Mouse (Mus musculus): ENCODE data around the gene Col9a1. TPM values are rescaled to one million over a fixed set of nuclear protein-coding genes. Genes with fewer than 3 reads are reported as not detected.

The Col9a1 gene
- polyA plus RNA-seq, 1 experiment from 2014 or later, result 80.8 TPM

GRCm38 (mm10) chr1:24226941-24227711 lies 49.7 kb downstream of the Col9a1 start:
- Histone ChIP-seq H3K4me3 (ENCODE audit: low read depth, low read length) (no peak overlapping the region), H3K4me2 (ENCODE audit: low read depth, severe bottlenecking) (no peak overlapping the region), H3K36me3 (ENCODE audit: control insufficient read depth, insufficient read depth, low read length) (no peaks in the 10 kb centered on the region; the same call in 1 of the 2 replicates), H3K27me3 (ENCODE audit: control insufficient read depth, insufficient read depth, low read length) (no peaks in the 10 kb centered on the region), H3K9me3 (ENCODE audit: control insufficient read depth, low read length) (no peaks in the 10 kb centered on the region), H3K27ac (replicated peaks; ENCODE audit: low read depth, low read length) (no peak overlapping the region), H3K9ac (ENCODE audit: low read length) (no peak overlapping the region), H3K4me1 (ENCODE audit: control insufficient read depth, insufficient read depth, low read length) (0 out of 2 replicates have a peak, but pooled peaks cover 2% of the 10 kb centered on the region)
- 87% methylated on average over 6 of the region's 6 CpGs for WGBS
- no peak for ATAC-seq (ENCODE audit: insufficient number of reproducible peaks, low FRiP score, low TSS enrichment, low read depth)
- DNase-seq (ENCODE audit: low spot score), result no peak

- 82% methylated on average over 1 of the region's 1 CpGs for WGBS
- no peak for ATAC-seq (ENCODE audit: insufficient number of reproducible peaks, low FRiP score, low TSS enrichment, low read depth)
- Histone ChIP-seq H3K27ac (replicated peaks; ENCODE audit: low read depth, low read length) (no peak overlapping the region), H3K36me3 (ENCODE audit: control insufficient read depth, insufficient read depth, low read length) (no peaks in the 10 kb centered on the region; the same call in 1 of the 2 replicates), H3K9me3 (ENCODE audit: control insufficient read depth, low read length) (no peaks in the 10 kb centered on the region), H3K9ac (ENCODE audit: low read length) (no peak overlapping the region), H3K4me1 (ENCODE audit: control insufficient read depth, insufficient read depth, low read length) (0 out of 2 replicates have a peak, but pooled peaks cover 2% of the 10 kb centered on the region), H3K4me3 (ENCODE audit: low read depth, low read length) (no peak overlapping the region), H3K4me2 (ENCODE audit: low read depth, severe bottlenecking) (no peak overlapping the region), H3K27me3 (ENCODE audit: control insufficient read depth, insufficient read depth, low read length) (no peaks in the 10 kb centered on the region)
- no peak for DNase-seq (ENCODE audit: low spot score)
Observed at GRCm38 (mm10) chr1:24229552-24229951, 52.1 kb downstream of the Col9a1 start.

- no peak overlapping the region for H3K9ac ChIP-seq (ENCODE audit: low read length)
- no peak overlapping the region for H3K4me3 ChIP-seq (ENCODE audit: low read depth, low read length)
- 0 out of 2 replicates have a peak, but pooled peaks cover 2% of the 10 kb centered on the region for H3K4me1 ChIP-seq (ENCODE audit: control insufficient read depth, insufficient read depth, low read length)
- no peak for ATAC-seq (ENCODE audit: insufficient number of reproducible peaks, low FRiP score, low TSS enrichment, low read depth)
- no peaks in the 10 kb centered on the region for H3K36me3 ChIP-seq (ENCODE audit: control insufficient read depth, insufficient read depth, low read length)
- H3K9me3 ChIP-seq (ENCODE audit: control insufficient read depth, low read length), result no peaks in the 10 kb centered on the region
- DNase-seq (ENCODE audit: low spot score), result no peak
- no peaks in the 10 kb centered on the region for H3K27me3 ChIP-seq (ENCODE audit: control insufficient read depth, insufficient read depth, low read length)
- WGBS, result 43% methylated on average over 8 of the region's 8 CpGs
- H3K27ac ChIP-seq (replicated peaks; ENCODE audit: low read depth, low read length), result no peak overlapping the region
- H3K4me2 ChIP-seq (ENCODE audit: low read depth, severe bottlenecking), result no peak overlapping the region
Observed at GRCm38 (mm10) chr1:24230428-24230827, 53.0 kb downstream of the Col9a1 start.

- no peak for ATAC-seq (ENCODE audit: insufficient number of reproducible peaks, low FRiP score, low TSS enrichment, low read depth)
Observed at GRCm38 (mm10) chr1:24231504-24232270, 54.3 kb downstream of the Col9a1 start.

GRCm38 (mm10) chr1:24236330-24236729 lies 58.9 kb downstream of the Col9a1 start:
- no peak for DNase-seq (ENCODE audit: low spot score)
- WGBS, result 85% methylated on average over 1 of the region's 1 CpGs
- no peak for ATAC-seq (ENCODE audit: insufficient number of reproducible peaks, low FRiP score, low TSS enrichment, low read depth)
- Histone ChIP-seq H3K9ac (ENCODE audit: low read length) (no peak overlapping the region), H3K4me1 (ENCODE audit: control insufficient read depth, insufficient read depth, low read length) (peaks cover under 1% of the 10 kb centered on the region), H3K4me3 (ENCODE audit: low read depth, low read length) (no peak overlapping the region), H3K36me3 (ENCODE audit: control insufficient read depth, insufficient read depth, low read length) (no peaks in the 10 kb centered on the region), H3K9me3 (ENCODE audit: control insufficient read depth, low read length) (no peaks in the 10 kb centered on the region), H3K27ac (replicated peaks; ENCODE audit: low read depth, low read length) (no peak overlapping the region), H3K27me3 (ENCODE audit: control insufficient read depth, insufficient read depth, low read length) (no peaks in the 10 kb centered on the region), H3K4me2 (ENCODE audit: low read depth, severe bottlenecking) (no peak overlapping the region)

More at GRCm38 (mm10) chr1:24231504-24232270, 54.3 kb downstream of the Col9a1 start:
- no peak for DNase-seq (ENCODE audit: low spot score)
- no peak overlapping the region for H3K4me2 ChIP-seq (ENCODE audit: low read depth, severe bottlenecking)
- H3K9me3 ChIP-seq (ENCODE audit: control insufficient read depth, low read length), result no peaks in the 10 kb centered on the region
- no peak overlapping the region for H3K9ac ChIP-seq (ENCODE audit: low read length)
- 76% methylated on average over 3 of the region's 3 CpGs for WGBS
- no peaks in the 10 kb centered on the region for H3K36me3 ChIP-seq (ENCODE audit: control insufficient read depth, insufficient read depth, low read length)
- H3K4me3 ChIP-seq (ENCODE audit: low read depth, low read length), result no peak overlapping the region
- 0 out of 2 replicates have a peak, but pooled peaks cover 2% of the 10 kb centered on the region for H3K4me1 ChIP-seq (ENCODE audit: control insufficient read depth, insufficient read depth, low read length)
- no peak overlapping the region for H3K27ac ChIP-seq (replicated peaks; ENCODE audit: low read depth, low read length)
- no peaks in the 10 kb centered on the region for H3K27me3 ChIP-seq (ENCODE audit: control insufficient read depth, insufficient read depth, low read length)

GRCm38 (mm10) chr1:24240039-24240691 lies 62.8 kb downstream of the Col9a1 start:
- ATAC-seq (ENCODE audit: insufficient number of reproducible peaks, low FRiP score, low TSS enrichment, low read depth), result 0 out of 2 replicates have a peak, but pooled peaks have one; percentile 36
- Histone ChIP-seq H3K27ac (replicated peaks; ENCODE audit: low read depth, low read length) (no peak overlapping the region), H3K27me3 (ENCODE audit: control insufficient read depth, insufficient read depth, low read length) (no peaks in the 10 kb centered on the region), H3K4me2 (ENCODE audit: low read depth, severe bottlenecking) (no peak overlapping the region), H3K9me3 (ENCODE audit: control insufficient read depth, low read length) (no peaks in the 10 kb centered on the region), H3K4me3 (ENCODE audit: low read depth, low read length) (no peak overlapping the region), H3K4me1 (ENCODE audit: control insufficient read depth, insufficient read depth, low read length) (peaks cover 3% of the 10 kb centered on the region), H3K36me3 (ENCODE audit: control insufficient read depth, insufficient read depth, low read length) (no peaks in the 10 kb centered on the region), H3K9ac (ENCODE audit: low read length) (no peak overlapping the region)
- 11% methylated on average over 8 of the region's 8 CpGs for WGBS
- peak; percentile 45 for DNase-seq (ENCODE audit: low spot score)

GRCm38 (mm10) chr1:24244931-24245330 lies 67.5 kb downstream of the Col9a1 start:
- no peak overlapping the region for H3K4me2 ChIP-seq (ENCODE audit: low read depth, severe bottlenecking)
- H3K27me3 ChIP-seq (ENCODE audit: control insufficient read depth, insufficient read depth, low read length), result no peaks in the 10 kb centered on the region
- H3K4me1 ChIP-seq (ENCODE audit: control insufficient read depth, insufficient read depth, low read length), result peaks cover 3% of the 10 kb centered on the region
- no peak for ATAC-seq (ENCODE audit: insufficient number of reproducible peaks, low FRiP score, low TSS enrichment, low read depth)
- H3K4me3 ChIP-seq (ENCODE audit: low read depth, low read length), result no peak overlapping the region
- no peak overlapping the region for H3K27ac ChIP-seq (replicated peaks; ENCODE audit: low read depth, low read length)
- no peak overlapping the region for H3K9ac ChIP-seq (ENCODE audit: low read length)
- WGBS, result 87% methylated on average over 10 of the region's 10 CpGs
- H3K36me3 ChIP-seq (ENCODE audit: control insufficient read depth, insufficient read depth, low read length), result no peaks in the 10 kb centered on the region
- no peaks in the 10 kb centered on the region for H3K9me3 ChIP-seq (ENCODE audit: control insufficient read depth, low read length)
- no peak for DNase-seq (ENCODE audit: low spot score)

- Histone ChIP-seq H3K36me3 (ENCODE audit: control insufficient read depth, insufficient read depth, low read length) (no peaks in the 10 kb centered on the region), H3K27me3 (ENCODE audit: control insufficient read depth, insufficient read depth, low read length) (no peaks in the 10 kb centered on the region), H3K4me2 (ENCODE audit: low read depth, severe bottlenecking) (no peak overlapping the region), H3K4me3 (ENCODE audit: low read depth, low read length) (no peak overlapping the region), H3K9ac (ENCODE audit: low read length) (no peak overlapping the region), H3K4me1 (ENCODE audit: control insufficient read depth, insufficient read depth, low read length) (peaks cover 3% of the 10 kb centered on the region), H3K27ac (replicated peaks; ENCODE audit: low read depth, low read length) (no peak overlapping the region), H3K9me3 (ENCODE audit: control insufficient read depth, low read length) (no peaks in the 10 kb centered on the region)
- WGBS, result 73% methylated on average over 13 of the region's 13 CpGs
- no peak for DNase-seq (ENCODE audit: low spot score)
- ATAC-seq (ENCODE audit: insufficient number of reproducible peaks, low FRiP score, low TSS enrichment, low read depth), result no peak
Observed at GRCm38 (mm10) chr1:24245700-24246375, 68.4 kb downstream of the Col9a1 start.
